Mouse (Mus musculus): ENCODE measurements at regions not wholly inside any gene's neighbourhood (a gene's known extent, or its start where the extent isn't known, plus 50 kb on each side); places are given as distances from the start of the nearest gene placed in this dataset.

DNA sequence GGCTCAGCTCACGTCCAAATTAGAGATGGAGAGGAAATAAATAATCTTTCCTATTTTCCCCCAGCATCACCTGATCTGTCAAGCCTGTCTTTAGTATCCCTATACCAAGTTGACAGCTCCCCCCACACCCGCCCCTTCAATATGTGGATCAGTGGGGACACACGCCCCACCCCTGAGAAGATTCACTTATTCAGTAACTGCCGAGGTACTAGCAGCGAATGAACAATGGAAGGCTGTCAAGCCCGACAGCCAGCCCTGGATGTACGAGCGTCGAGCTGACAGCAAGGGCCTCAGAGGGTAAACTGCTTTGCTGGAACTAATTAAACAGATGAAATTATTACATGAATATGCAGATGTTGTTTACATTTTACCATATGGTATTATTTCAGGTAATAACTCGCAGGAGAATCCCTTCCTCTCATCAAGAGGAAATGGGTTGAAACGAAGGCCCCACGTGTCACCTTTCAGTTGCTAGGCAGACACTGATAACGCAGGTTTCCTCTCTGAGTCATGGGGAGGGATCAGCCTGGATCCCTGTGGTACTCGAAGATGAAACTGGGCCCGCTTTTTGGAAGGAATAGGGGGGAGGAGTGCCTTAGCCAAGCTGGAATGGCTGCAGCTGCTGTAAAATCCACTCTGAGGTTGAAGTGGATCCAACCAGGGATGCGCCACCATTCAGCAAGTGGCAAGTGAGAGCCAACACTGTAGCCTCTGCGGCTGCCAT is 319.7 kb downstream of the Nr2f2 start:
- no peak overlapping the region for H3K27ac ChIP-seq (ENCODE audit: low read length)
- no peak overlapping the region for H3K4me3 ChIP-seq (ENCODE audit: low read depth, low read length)
- no peaks in the 10 kb centered on the region for H3K27me3 ChIP-seq (ENCODE audit: control insufficient read depth, insufficient read depth, low read depth, low read length)
- peak; percentile 64 for ATAC-seq
- H3K36me3 ChIP-seq (ENCODE audit: control insufficient read depth, insufficient read depth, low read length) = no peaks in the 10 kb centered on the region
- H3K9ac ChIP-seq (ENCODE audit: low read depth, low read length) = no peak overlapping the region
- H3K4me2 ChIP-seq (ENCODE audit: low read length) = no peak overlapping the region
- WGBS = 45% methylated on average over 17 of the region's 17 CpGs
- no peaks in the 10 kb centered on the region for H3K4me1 ChIP-seq (ENCODE audit: control insufficient read depth, insufficient read depth, low read length)
- no peaks in the 10 kb centered on the region for H3K9me3 ChIP-seq (replicated peaks; ENCODE audit: control insufficient read depth, low read length, poor library complexity, severe bottlenecking)

DNA sequence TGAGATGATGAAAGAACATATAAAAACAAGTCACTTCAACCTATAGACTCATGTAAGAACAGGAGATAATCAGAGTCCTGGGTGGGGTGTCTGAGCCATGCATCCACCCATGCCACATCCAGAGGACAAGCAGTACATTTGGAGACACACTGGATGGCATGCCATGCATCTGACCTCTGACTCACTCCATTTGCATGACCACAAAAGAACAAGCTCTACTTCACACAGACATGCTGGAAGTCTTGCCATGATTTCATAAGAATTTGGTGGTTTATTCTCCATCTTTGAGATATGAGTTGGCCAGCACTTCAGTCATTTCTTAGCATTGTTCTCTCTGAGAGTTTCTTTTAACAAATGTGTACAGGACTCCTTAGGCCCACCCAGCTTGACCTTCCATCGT is 329.5 kb downstream of the Nr2f2 start:
- no peak overlapping the region for H3K9ac ChIP-seq (ENCODE audit: low read depth, low read length)
- 89% methylated on average over 1 of the region's 1 CpGs for WGBS
- ATAC-seq = no peak
- H3K4me3 ChIP-seq (ENCODE audit: low read depth, low read length) = no peak overlapping the region
- H3K4me1 ChIP-seq (ENCODE audit: control insufficient read depth, insufficient read depth, low read length) = no peaks in the 10 kb centered on the region
- H3K27ac ChIP-seq (ENCODE audit: low read length) = no peak overlapping the region
- no peaks in the 10 kb centered on the region for H3K27me3 ChIP-seq (ENCODE audit: control insufficient read depth, insufficient read depth, low read depth, low read length)
- H3K4me2 ChIP-seq (ENCODE audit: low read length) = no peak overlapping the region
- H3K9me3 ChIP-seq (replicated peaks; ENCODE audit: control insufficient read depth, low read length, poor library complexity, severe bottlenecking) = no peaks in the 10 kb centered on the region
- H3K36me3 ChIP-seq (ENCODE audit: control insufficient read depth, insufficient read depth, low read length) = no peaks in the 10 kb centered on the region

DNA sequence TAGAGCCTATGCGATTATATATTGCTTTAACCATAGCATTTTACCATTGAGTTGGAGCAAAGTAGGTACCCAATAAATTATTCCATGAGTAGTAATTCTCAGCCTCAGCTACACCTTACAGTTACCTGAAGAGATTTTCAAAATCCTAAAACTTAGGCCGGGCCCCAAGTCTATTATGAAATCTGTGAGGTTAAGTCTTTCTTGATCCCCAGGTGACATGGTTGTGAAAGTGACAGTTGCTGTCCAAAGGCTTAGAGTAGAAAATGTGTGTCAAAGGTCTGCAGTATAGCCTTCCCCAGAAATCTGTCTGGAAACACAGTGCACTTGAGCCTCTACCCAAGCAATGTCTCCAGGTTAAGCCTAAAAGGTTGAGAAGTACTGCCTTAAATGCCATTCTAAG is 333.7 kb downstream of the Nr2f2 start:
- no peaks in the 10 kb centered on the region for H3K9me3 ChIP-seq (replicated peaks; ENCODE audit: control insufficient read depth, low read length, poor library complexity, severe bottlenecking)
- 97% methylated on average over 2 of the region's 2 CpGs for WGBS
- no peak overlapping the region for H3K27ac ChIP-seq (ENCODE audit: low read length)
- ATAC-seq = no peak
- no peaks in the 10 kb centered on the region for H3K27me3 ChIP-seq (ENCODE audit: control insufficient read depth, insufficient read depth, low read depth, low read length)
- no peak overlapping the region for H3K9ac ChIP-seq (ENCODE audit: low read depth, low read length)
- H3K4me2 ChIP-seq (ENCODE audit: low read length) = no peak overlapping the region
- no peaks in the 10 kb centered on the region for H3K36me3 ChIP-seq (ENCODE audit: control insufficient read depth, insufficient read depth, low read length)
- no peaks in the 10 kb centered on the region for H3K4me1 ChIP-seq (ENCODE audit: control insufficient read depth, insufficient read depth, low read length)
- no peak overlapping the region for H3K4me3 ChIP-seq (ENCODE audit: low read depth, low read length)

DNA sequence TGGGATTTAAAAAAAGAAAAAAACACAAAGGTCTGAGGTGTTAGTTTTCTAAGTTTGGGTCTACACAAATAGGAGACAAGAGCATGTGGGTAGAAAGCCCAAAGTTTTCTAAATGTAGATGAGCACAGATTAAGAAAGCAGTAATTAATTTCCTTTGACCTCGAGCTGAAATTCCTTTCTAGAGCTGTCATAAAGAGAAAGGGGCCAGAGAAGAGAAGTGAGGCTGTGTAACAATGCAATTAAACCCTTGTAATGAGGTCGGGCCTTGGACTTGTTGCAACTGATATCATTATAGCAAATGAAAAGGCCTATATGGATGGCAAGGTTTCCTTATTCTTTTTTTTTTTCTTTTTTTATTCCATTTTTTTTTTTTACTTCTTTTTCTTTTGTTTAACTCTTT is 337.2 kb downstream of the Nr2f2 start:
- Histone ChIP-seq H3K27me3 (ENCODE audit: control insufficient read depth, insufficient read depth, low read depth, low read length) (no peaks in the 10 kb centered on the region), H3K9ac (ENCODE audit: low read depth, low read length) (no peak overlapping the region), H3K4me1 (ENCODE audit: control insufficient read depth, insufficient read depth, low read length) (no peaks in the 10 kb centered on the region), H3K27ac (ENCODE audit: low read length) (no peak overlapping the region), H3K36me3 (ENCODE audit: control insufficient read depth, insufficient read depth, low read length) (no peaks in the 10 kb centered on the region), H3K9me3 (replicated peaks; ENCODE audit: control insufficient read depth, low read length, poor library complexity, severe bottlenecking) (no peaks in the 10 kb centered on the region), H3K4me2 (ENCODE audit: low read length) (no peak overlapping the region), H3K4me3 (ENCODE audit: low read depth, low read length) (no peak overlapping the region)
- 59% methylated on average over 2 of the region's 2 CpGs for WGBS
- ATAC-seq = no peak

DNA sequence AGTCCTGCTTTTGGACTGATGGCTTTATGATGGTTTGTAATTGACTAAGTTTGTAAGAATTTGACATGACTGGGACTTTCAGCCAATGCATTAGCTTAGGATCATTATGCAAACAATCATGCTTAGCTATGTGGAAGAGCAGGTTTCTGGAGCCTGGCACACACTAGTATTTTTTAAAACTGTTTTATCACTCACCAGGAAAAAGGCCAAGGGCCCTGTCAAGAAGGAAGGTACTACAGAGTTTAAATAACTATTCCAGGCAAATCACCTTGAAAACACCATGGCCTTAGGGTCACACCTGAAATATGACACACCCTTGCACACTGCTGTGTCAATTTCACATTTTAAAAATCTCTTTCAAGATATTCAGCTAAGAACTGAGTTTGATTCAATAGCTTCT is 341.0 kb downstream of the Nr2f2 start:
- ATAC-seq = no peak
- Histone ChIP-seq H3K36me3 (ENCODE audit: control insufficient read depth, insufficient read depth, low read length) (no peaks in the 10 kb centered on the region), H3K4me1 (ENCODE audit: control insufficient read depth, insufficient read depth, low read length) (no peaks in the 10 kb centered on the region), H3K4me3 (ENCODE audit: low read depth, low read length) (no peak overlapping the region), H3K9me3 (replicated peaks; ENCODE audit: control insufficient read depth, low read length, poor library complexity, severe bottlenecking) (no peaks in the 10 kb centered on the region), H3K27me3 (ENCODE audit: control insufficient read depth, insufficient read depth, low read depth, low read length) (no peaks in the 10 kb centered on the region), H3K9ac (ENCODE audit: low read depth, low read length) (no peak overlapping the region), H3K27ac (ENCODE audit: low read length) (no peak overlapping the region), H3K4me2 (ENCODE audit: low read length) (no peak overlapping the region)

DNA sequence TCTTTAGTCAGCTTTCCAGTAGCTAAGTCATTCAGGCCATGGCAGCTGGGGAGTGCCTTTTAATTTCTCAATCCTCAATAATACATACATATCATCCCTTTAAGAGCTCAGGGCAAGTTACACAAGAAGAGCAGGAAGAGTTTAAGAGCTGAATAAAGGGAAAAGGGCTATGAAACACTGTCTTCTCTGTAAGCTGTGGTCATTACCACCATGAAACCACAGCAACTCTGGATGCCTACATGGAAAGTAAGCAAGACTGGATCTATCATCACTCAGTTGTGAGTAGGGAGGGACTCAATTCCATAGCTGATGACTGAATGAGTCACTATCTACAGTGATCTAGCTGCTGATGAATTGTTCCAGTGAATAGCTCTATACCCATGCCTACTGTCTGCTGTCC is 349.9 kb downstream of the Nr2f2 start:
- Histone ChIP-seq H3K36me3 (ENCODE audit: control insufficient read depth, insufficient read depth, low read length) (no peaks in the 10 kb centered on the region), H3K9ac (ENCODE audit: low read depth, low read length) (no peak overlapping the region), H3K27ac (ENCODE audit: low read length) (no peak overlapping the region), H3K4me2 (ENCODE audit: low read length) (no peak overlapping the region), H3K4me3 (ENCODE audit: low read depth, low read length) (no peak overlapping the region), H3K9me3 (replicated peaks; ENCODE audit: control insufficient read depth, low read length, poor library complexity, severe bottlenecking) (no peaks in the 10 kb centered on the region), H3K27me3 (ENCODE audit: control insufficient read depth, insufficient read depth, low read depth, low read length) (no peaks in the 10 kb centered on the region), H3K4me1 (ENCODE audit: control insufficient read depth, insufficient read depth, low read length) (no peaks in the 10 kb centered on the region)
- no peak for ATAC-seq

DNA sequence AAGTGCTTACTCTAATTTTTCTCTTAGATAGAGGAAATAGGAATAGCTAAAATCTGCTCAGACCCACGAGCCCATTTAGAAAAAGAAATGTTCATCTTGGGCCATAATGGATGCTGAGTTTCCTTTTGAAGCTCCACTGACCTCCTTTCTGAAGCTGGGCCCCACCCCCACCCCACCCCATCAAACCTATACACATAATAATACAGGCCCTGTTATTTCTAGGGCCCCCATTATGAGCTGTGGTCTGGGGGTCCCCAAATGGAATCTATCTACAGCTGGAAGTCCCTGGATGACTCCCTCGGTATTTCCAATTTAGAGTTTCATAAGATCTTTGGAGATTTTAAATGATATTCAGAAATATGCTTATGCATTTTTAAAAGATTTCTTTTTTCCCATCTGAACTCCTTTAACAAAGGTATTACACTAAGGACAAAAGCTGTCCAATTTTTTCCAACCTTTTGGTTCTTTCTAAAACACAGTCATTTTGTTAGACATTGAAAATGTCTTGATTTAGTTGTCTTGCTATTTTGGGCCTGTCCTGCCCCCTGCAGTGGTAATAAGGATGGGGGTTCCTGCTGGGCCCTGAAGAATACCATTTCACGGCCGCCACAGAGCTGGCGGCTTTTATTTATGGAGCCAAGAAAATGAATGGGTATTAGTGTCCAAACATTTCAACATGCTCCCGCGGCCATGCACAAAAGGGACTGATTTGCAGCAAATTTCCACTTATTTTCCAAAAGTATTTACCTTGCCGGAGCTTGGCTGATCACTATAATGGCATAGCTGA is 363.1 kb downstream of the Nr2f2 start:
- H3K4me1 ChIP-seq (ENCODE audit: control insufficient read depth, insufficient read depth, low read length) = no peaks in the 10 kb centered on the region
- H3K27me3 ChIP-seq (ENCODE audit: control insufficient read depth, insufficient read depth, low read depth, low read length) = peaks cover 10% of the 10 kb centered on the region
- 23% methylated on average over 8 of the region's 8 CpGs for WGBS
- no peaks in the 10 kb centered on the region for H3K36me3 ChIP-seq (ENCODE audit: control insufficient read depth, insufficient read depth, low read length)
- no peak overlapping the region for H3K27ac ChIP-seq (ENCODE audit: low read length)
- ATAC-seq = no peak
- no peak overlapping the region for H3K4me3 ChIP-seq (ENCODE audit: low read depth, low read length)
- no peaks in the 10 kb centered on the region for H3K9me3 ChIP-seq (replicated peaks; ENCODE audit: control insufficient read depth, low read length, poor library complexity, severe bottlenecking)
- no peak overlapping the region for H3K4me2 ChIP-seq (ENCODE audit: low read length)
- H3K9ac ChIP-seq (ENCODE audit: low read depth, low read length) = no peak overlapping the region

DNA sequence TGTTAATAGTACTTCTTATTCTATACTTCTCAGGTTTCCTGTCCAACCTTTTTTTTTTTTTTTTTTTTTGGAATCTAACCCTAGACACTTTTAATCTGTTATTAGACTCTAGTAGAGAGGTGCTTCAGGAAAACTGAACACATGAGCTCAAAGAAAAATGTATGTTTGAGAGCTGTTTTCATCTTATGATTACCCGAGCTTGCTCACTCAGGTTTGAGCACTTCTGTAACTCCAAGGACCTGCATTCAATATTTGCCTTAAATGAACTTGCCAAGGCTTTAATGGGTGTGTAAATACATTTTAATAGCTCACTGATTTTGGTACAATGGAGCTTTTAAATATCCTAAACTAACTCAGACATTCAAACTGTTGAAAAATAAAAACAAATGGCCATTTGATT is 367.8 kb downstream of the Nr2f2 start:
- peaks cover 21% of the 10 kb centered on the region for H3K27me3 ChIP-seq (ENCODE audit: control insufficient read depth, insufficient read depth, low read depth, low read length)
- H3K4me3 ChIP-seq (ENCODE audit: low read depth, low read length) = no peak overlapping the region
- H3K27ac ChIP-seq (ENCODE audit: low read length) = no peak overlapping the region
- no peaks in the 10 kb centered on the region for H3K36me3 ChIP-seq (ENCODE audit: control insufficient read depth, insufficient read depth, low read length)
- no peak overlapping the region for H3K4me2 ChIP-seq (ENCODE audit: low read length)
- no peak overlapping the region for H3K9ac ChIP-seq (ENCODE audit: low read depth, low read length)
- no peaks in the 10 kb centered on the region for H3K9me3 ChIP-seq (replicated peaks; ENCODE audit: control insufficient read depth, low read length, poor library complexity, severe bottlenecking)
- no peaks in the 10 kb centered on the region for H3K4me1 ChIP-seq (ENCODE audit: control insufficient read depth, insufficient read depth, low read length)
- WGBS = 74% methylated on average over 1 of the region's 1 CpGs
- no peak for ATAC-seq

DNA sequence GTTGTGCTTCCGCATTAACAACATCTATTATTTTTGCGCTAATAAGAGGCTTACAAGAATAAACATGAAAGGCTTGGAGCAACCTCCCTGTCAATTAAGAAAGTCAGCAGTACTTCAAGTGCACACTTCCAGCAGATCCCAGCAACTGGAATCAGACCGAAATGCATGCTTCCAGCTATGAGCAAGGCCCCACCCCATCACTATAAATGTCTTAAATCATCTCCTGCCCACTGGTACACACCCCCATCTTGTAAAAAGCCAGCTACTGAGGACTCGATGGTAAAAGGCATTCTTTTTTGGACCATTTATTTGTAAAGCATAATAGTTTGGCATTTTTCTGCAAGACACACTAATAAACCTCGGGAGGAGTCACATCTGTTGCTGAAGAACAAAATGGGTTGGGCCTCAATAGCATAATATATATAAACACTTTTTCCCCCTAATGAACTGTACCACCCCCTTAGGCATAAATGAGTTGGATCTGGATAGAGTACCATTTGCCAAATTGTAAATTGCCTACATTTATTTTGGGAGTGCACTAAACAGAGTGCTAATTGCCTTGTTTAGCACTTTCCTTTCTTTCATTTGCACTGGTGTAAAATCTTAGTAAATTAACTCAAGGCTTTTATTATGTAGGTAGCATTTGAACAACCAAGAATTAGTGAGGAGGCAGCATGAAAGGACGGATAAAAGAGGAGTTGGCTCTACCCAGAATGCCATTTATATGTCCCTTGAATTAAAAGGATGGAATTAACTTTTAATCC is 371.8 kb downstream of the Nr2f2 start:
- Histone ChIP-seq H3K27me3 (ENCODE audit: control insufficient read depth, insufficient read depth, low read depth, low read length) (peaks cover 18% of the 10 kb centered on the region), H3K9me3 (replicated peaks; ENCODE audit: control insufficient read depth, low read length, poor library complexity, severe bottlenecking) (no peaks in the 10 kb centered on the region), H3K4me1 (ENCODE audit: control insufficient read depth, insufficient read depth, low read length) (peaks cover 3% of the 10 kb centered on the region), H3K4me3 (ENCODE audit: low read depth, low read length) (no peak overlapping the region), H3K9ac (ENCODE audit: low read depth, low read length) (no peak overlapping the region), H3K27ac (ENCODE audit: low read length) (no peak overlapping the region), H3K36me3 (ENCODE audit: control insufficient read depth, insufficient read depth, low read length) (no peaks in the 10 kb centered on the region), H3K4me2 (ENCODE audit: low read length) (no peak overlapping the region)
- 59% methylated on average over 6 of the region's 6 CpGs for WGBS
- ATAC-seq = no peak

Measured in midbrain, embryonic 16.5 days (tissue).